Mouse (Mus musculus): ENCODE results near the gene Rexo5.

DNA sequence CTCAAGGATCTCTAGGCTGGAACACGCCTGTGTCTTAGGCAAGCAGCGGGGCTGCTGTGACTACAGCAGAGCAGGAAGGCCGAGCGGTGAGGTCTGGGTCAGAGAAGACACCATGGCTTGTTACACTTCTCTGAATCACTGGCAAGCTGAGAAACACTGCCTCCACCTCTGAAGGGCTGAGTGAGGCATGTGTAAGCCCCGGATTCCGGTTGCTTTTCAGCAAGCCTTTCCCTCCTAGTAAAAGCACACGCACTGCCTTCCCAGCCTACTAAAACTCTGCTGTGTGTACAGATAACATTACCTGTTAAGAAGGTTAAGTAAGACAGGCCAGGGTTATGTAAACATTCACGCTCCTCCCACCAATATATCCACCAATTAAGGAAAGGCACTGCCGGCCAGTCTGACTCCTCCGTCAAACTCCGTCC, 33.3 kb upstream of the Rexo5 start, which contains the start of gene Acsm3:
- TF ChIP-seq GATA1 (IDR thresholded peaks at IDR 0.05; ENCODE audit: borderline replicate concordance, low read length): no peak
- TF ChIP-seq FLI1 (IDR thresholded peaks at IDR 0.05; ENCODE audit: low read length): no peak

Measured in megakaryocyte, embryonic 14.5 days (primary cell).